Mouse (Mus musculus) megakaryocyte progenitor cell, adult 5-6 weeks (primary cell): ENCODE results near the gene Patj. TPM values are rescaled to one million over a fixed set of nuclear protein-coding genes. Genes with fewer than 3 reads are reported as not detected.

ENCODE experiments used
- ATAC-seq: replicated peaks from 2 replicates; pipeline ENCODE4 v1.8.0; 2016; ENCODE audit warnings: mild to moderate bottlenecking, moderate TSS enrichment, inconsistent platforms; ENCODE audit not compliant: poor library complexity
- total RNA-seq, 2 experiments: library from RNA; stranded (forward) in 1 of 2; stranded (reverse) in 1 of 2; fragments of 157-497, 149-512 nt in 1 of 2; fragments of 200-1000 nt in 1 of 2; gene quantifications; 2 replicates each; pipeline versions ENCODE4 v1.2.3 to v1.2.4; 2015 to 2017

Patj gene
- total RNA-seq, 2 experiments from 2014 or later, result 1.8 to 3.6 TPM

- peak; percentile 97 for ATAC-seq
These were observed 49.0 kb downstream of the Patj start for GRCm38 (mm10) chr4:98444437-98445139.

DNA sequence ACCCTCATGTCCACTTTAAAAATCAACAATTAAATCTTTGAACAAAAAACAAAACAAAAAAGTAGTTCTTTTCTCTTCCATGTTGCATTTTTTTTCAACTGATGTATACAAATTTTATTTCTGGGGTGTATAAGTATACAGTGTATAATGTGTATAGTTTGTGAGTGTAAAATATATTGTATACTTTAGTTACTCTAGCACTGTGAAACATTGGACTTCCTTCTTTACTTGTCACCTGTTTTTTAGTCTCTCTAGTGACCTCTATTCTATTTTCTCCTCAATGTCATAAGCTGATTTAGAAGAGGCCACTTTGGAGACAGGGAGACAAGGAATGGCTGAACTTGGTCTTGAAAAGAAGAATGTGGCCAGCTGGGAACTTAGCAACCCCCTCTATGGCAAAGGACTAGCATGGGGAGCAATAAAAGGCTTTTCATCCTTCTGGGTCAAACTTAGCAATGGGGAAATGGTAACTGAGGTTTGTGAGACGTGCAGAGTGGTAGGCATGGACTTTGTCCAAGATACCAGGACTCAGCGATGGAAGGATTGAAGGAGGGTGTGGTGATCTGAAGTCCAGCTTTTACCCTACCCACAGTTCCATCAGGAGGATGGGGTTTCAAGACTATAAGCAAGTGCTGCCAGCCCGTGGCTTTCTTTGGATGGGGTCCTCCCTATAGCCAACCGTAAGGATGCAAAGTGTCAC, 54.1 kb downstream of the Patj start:
- no peak for ATAC-seq

DNA sequence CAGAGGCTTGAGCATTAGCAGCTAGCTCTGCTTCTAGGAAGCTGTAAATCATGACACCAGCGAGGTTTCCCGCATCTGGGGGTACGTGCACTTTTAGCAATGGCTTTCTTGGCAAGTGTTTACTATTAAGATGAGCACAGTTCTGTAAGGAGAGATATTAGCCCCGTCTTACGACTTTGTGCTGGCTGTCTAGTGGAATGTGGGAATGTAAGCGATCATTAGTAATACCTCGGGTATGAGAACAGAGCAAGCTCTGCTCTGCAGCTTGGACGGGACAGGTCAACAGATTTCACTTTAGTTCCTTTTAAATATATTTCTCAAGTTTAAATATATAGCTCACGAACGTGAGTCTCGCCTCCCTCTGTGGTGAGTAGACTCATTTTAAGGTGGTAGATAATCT, 54.7 kb downstream of the Patj start:
- ATAC-seq, result no peak

DNA sequence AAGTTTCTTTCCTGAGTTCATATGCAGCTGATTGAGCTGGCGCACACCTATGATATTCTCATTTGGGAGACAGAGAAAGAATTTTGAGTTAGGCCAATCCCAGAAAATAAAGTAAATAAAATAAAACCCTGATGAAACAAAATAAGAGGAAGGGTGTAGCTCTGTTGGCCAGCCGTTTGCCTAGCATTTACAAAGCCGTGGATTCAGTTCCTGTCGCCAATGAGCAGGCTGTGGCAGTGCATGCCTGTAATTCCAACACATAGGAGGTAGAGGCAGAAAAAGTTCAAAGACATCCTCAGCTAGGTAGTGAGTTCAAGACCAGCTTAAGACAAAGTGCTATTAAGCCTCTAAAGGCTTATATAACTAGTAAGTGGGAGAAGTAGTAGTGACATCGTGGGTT, 55.2 kb downstream of the Patj start:
- ATAC-seq, result no peak

DNA sequence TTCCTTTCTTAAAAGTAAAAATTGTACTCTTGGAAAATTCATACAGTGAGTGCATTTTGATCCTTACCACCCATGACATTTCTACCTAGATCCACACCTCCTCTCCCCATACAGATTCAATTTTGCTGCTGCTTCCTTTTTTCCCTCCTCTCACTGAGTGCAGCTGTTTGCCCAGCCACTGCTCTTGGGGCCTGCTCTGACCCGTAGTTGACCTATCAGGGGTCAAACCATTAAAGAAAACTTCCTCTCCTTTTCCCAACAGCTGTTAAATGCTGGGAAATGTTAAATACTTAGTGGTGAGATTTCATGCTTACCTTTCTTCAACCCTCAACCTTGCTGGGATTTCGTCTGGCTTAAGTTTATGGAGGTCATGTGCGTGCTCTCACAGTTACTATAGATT, 55.7 kb downstream of the Patj start:
- no peak for ATAC-seq

DNA sequence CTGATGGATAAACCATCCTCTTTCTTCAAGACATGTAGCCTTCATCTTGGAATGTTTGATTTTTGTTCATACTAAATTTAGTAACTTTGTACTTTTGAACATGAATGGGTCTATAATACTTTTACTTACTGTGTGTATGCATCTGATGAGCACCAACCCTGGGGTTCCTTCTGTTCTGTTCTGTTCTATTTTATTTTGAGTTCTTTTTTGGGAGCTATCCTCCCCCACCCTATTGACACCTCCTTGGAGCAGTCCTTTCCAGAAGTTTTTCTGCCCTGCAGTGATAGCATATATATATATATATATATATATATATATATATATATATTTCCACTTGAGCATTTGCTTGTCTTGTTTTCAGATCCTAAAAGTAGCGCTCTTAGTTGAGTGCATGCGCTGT, 57.1 kb downstream of the Patj start:
- ATAC-seq, result no peak

- ATAC-seq, result peak; percentile 81
These were observed 57.6 kb downstream of the Patj start for GRCm38 (mm10) chr4:98453231-98453630.

DNA sequence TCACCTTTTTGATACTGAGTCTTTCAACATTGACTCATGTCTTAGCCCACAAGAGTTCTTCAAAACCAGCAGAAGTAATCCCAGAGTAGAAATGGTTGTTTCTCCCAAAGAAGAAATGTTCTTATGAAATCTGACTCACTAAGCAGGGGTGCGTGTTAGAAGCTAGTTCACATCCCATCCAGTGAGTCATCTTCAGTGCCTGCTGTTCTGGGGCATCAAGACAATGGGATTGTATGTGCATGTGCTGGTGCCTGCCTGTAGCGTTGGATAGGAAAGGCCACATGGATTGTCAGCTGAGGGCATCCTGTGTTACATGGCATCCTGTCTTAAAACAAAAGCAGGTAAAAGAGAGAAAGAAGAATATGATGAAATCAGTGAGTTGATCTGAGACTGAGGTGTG, 59.8 kb downstream of the Patj start:
- no peak for ATAC-seq

GRCm38 (mm10) chr4:98455910-98456309, 60.3 kb downstream of the Patj start:
- ATAC-seq, result no peak

- ATAC-seq, result no peak
These were observed 66.3 kb downstream of the Patj start for GRCm38 (mm10) chr4:98461804-98462341.

GRCm38 (mm10) chr4:98465476-98465875, 69.9 kb downstream of the Patj start:
- ATAC-seq, result peak; percentile 98

- ATAC-seq, result peak; percentile 42; the same call in 1 of the 2 replicates
These were observed 70.3 kb downstream of the Patj start for GRCm38 (mm10) chr4:98465886-98466285.

GRCm38 (mm10) chr4:98471376-98471775, 75.8 kb downstream of the Patj start:
- ATAC-seq, result peak; percentile 72

DNA sequence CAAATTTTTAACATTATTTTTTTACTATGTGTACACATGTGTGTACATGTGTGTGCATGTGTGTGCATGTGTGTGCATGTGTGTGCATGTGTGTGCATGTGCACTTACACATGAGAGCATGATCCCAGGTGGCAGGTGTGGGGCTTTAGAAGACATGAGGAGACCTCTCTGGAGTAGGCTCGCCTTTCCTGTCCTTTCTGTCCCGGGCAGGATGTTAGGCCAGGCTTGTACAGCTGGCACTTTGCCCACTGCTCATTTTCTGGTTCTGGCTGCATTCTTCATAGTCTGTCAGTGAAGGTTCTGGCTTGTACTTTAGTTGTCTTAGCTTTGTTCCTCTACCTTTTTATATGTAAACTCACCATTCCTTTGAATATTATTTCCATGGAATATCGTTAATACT, 77.9 kb downstream of the Patj start:
- ATAC-seq, result no peak

GRCm38 (mm10) chr4:98478005-98478404, 82.4 kb downstream of the Patj start:
- no peak for ATAC-seq

GRCm38 (mm10) chr4:98486475-98486874, 90.9 kb downstream of the Patj start:
- peak; percentile 96 for ATAC-seq

DNA sequence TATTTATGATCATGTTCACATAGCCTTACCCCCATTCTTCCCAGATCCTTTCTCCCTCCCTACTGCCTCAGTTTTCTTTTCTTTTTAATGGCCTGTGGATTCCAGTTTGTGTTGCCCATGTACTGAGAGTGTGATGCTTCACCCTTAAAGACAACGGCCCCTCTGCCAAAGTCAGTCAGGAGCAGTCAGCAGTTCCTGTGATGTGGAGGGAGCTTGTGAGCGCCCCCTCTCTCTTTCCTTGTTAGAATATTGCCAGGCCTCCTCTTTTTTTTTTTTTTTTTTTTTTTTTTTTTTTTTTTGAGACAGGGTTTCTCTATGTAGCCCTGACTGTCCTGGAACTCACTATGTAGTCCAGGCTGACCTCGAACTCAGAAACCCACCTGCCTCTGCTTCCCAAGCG, 91.3 kb downstream of the Patj start:
- peak; percentile 39; the same call in 1 of the 2 replicates for ATAC-seq

DNA sequence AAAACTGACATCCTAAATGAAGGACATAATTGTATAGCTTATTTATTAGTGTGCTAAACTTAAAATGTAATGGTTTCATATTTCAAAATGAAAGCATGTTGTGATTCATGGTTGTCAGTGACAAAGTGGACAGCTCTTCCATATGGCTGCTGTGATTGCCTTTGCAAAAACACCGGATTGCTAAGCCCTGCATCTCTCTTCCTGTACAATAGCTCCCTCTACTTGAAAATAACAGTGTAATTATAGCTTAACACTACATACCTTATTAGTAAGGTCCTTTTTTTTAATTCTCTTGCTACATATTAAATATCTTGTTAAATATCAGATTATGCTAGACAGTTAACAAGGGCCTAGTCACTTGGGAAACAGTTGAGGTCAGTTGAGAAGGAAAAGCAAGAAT, 93.8 kb downstream of the Patj start:
- no peak for ATAC-seq

DNA sequence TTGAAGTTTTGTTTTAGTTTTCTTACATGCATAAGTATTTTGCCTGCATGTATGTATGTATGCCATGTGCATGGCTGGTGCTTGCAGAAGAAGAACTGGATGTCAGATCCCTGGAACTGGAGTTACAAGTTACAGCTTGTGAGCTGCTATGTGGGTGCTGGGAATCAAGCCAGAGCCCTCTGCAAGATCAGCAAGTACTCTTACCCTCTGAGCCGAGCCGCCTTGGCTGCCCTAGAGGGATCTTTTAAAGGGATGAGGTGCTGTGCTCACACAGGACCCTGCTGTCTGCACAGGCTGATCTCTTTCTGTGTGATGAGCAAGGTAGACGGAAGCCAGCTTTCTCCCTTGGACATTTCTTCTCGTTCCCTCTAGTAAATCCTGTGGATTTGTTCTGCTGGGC, 102.8 kb downstream of the Patj start:
- no peak for ATAC-seq

DNA sequence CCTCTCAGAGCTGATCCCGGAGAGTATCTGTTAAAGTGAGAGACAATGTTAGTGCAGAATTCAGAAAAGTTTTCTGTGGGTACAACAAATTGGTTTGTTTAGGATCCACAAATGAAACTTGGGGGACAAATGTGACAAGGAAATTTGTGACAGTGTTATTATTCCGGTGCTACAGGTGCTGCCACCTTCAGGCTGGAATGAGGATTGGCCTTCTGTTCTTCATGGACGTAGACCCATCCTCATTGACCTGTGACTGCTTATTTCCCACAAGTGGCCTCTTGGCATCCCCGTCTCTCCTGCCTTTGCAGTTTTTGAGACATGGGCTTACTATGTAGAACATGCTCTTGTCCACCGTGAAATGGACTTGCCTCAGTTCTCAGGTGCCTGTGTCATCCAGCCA, 104.6 kb downstream of the Patj start:
- ATAC-seq, result peak; percentile 85

DNA sequence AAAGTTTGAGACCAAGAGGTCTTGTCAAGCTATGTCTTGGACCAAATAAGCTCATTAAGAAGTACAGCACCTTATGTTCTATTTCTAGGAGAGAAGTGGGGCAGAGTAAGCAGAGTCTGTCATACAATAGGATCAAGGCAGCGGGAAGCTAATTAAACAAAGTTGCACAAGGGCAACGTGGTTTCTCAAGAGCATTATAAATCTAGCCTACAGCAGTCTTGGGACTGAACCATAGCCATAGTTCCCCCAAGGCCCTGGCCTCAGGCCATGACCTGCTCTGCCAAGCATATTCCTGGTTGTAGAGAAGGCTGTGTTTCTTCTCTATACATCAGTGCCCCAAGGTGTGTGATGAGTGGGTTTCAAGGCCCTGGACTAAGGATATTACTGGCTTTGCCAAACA, 105.3 kb downstream of the Patj start:
- no peak for ATAC-seq

DNA sequence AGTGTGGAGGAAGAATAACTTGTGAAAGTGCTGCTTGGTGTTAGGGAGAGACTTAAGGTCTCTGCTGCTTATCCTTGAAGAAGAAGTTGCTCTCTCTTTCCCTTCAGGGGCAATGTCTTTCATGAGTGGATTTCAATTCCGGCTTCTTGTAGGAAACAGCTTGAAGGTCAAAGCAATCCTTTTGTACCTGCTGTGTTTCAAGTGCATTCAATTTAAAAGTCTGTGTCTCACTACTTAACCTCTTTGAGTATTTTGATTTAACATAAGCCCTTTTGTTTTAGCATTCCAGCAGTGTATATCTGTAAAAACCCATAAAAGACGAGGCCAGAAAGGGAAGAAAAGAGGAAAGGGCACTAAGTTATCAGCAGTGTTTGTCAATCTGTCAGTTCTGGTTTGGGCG, 109.2 kb downstream of the Patj start:
- no peak for ATAC-seq
